Mouse (Mus musculus): ENCODE results near the gene Bcar3. TPM values are rescaled to one million over a fixed set of nuclear protein-coding genes. Genes with fewer than 3 reads are reported as not detected.
A peak's percentile ranks its signal among the peaks of the same experiment; 100 is the strongest.

The Bcar3 gene
- polyA plus RNA-seq, 1 experiment from 2014 or later = 7.9 TPM

DNA sequence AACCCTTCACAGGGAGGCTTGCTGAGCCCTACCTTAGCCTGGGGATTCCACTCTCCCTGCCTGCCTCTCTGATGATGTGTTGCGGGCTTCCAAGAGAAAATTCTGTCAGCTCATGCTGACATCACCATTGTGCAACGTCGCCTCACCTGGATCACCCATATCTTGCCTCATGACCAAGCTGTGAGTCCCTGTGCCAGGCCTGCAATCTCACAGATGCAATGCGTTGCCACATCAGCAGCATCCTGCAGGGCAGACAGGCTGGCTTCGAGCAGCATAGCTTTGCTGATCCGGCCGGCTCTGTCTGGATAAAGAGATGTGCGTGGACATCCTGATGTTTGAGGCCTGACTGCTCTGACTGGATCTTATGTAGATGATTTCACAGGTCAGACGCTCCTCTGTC lies 169.2 kb downstream of the Bcar3 start:
- H3K4me1 ChIP-seq (replicated peaks) = peaks cover 30% of the 10 kb centered on the region
- H3K27ac ChIP-seq = no peak overlapping the region
- no peak overlapping the region for H3K4me3 ChIP-seq
- no peak for ATAC-seq (ENCODE audit: low FRiP score)
- WGBS = 81% methylated on average over 9 of the region's 9 CpGs
- H3K4me2 ChIP-seq = no peak overlapping the region
- 0 out of 2 replicates have a peak, but pooled peaks cover 2% of the 10 kb centered on the region for H3K27me3 ChIP-seq
- no peak overlapping the region for H3K9ac ChIP-seq
- H3K36me3 ChIP-seq = no peaks in the 10 kb centered on the region
- H3K9me3 ChIP-seq = no peaks in the 10 kb centered on the region

DNA sequence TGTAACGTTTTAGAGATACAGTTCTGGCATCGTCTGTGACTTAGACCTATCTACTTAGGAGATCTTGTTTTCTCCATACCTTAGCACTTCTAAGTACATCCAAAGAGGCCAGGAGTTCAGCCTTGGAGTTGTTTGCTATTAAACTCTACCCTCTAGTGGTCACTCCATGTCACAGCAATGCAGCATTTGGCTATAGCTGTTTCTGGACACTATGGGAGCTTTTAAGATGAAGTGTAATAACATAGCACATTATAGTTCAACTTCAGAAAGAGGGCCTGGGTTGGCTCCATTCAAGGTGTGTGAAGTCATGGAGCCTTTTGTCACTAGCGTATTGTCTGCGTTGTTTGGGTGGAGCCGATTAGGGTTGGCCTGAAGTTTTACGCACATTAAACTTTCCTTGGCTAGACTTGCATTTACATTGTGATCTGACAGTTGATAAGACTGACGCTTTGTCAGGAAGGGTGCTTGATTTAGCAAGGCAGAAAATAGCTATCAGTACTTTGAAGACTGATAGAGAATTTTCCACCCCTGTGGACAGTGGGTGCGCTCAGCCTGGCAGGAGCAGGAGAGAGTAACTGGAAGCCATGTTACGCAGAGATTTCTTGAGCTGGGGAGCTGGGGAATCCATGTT lies 172.3 kb downstream of the Bcar3 start:
- Histone ChIP-seq H3K27ac (no peak overlapping the region), H3K4me1 (replicated peaks) (peaks cover 27% of the 10 kb centered on the region), H3K4me3 (no peak overlapping the region), H3K9ac (no peak overlapping the region), H3K4me2 (no peak overlapping the region), H3K27me3 (0 out of 2 replicates have a peak, but pooled peaks cover 2% of the 10 kb centered on the region), H3K9me3 (no peaks in the 10 kb centered on the region), H3K36me3 (no peaks in the 10 kb centered on the region)
- ATAC-seq (ENCODE audit: low FRiP score) = no peak
- WGBS = 49% methylated on average over 9 of the region's 9 CpGs

DNA sequence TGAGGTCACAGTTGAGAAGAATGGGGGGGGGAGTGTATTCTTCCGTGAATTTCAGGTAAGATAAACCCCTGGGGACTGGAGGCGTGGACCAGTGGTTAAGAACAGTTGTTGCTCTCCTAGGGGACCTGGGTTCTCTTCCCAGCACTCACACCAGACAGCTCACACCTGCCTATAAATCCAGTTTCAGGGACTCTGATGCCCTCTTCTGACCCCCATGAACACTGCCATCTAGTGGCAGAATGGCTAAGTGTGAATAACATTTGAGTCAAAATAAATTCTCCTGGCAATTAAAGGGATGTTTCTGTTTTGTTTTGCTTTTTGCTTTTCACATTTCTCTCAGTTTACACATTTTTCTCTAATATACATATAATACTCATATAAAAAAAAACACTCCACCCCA lies 174.0 kb downstream of the Bcar3 start:
- WGBS = 59% methylated on average over 2 of the region's 2 CpGs
- Histone ChIP-seq H3K9ac (no peak overlapping the region), H3K9me3 (no peaks in the 10 kb centered on the region), H3K4me2 (no peak overlapping the region), H3K36me3 (no peaks in the 10 kb centered on the region), H3K4me3 (no peak overlapping the region), H3K27me3 (0 out of 2 replicates have a peak, but pooled peaks cover 2% of the 10 kb centered on the region), H3K4me1 (replicated peaks) (peaks cover 13% of the 10 kb centered on the region), H3K27ac (no peak overlapping the region)
- ATAC-seq (ENCODE audit: low FRiP score) = no peak

DNA sequence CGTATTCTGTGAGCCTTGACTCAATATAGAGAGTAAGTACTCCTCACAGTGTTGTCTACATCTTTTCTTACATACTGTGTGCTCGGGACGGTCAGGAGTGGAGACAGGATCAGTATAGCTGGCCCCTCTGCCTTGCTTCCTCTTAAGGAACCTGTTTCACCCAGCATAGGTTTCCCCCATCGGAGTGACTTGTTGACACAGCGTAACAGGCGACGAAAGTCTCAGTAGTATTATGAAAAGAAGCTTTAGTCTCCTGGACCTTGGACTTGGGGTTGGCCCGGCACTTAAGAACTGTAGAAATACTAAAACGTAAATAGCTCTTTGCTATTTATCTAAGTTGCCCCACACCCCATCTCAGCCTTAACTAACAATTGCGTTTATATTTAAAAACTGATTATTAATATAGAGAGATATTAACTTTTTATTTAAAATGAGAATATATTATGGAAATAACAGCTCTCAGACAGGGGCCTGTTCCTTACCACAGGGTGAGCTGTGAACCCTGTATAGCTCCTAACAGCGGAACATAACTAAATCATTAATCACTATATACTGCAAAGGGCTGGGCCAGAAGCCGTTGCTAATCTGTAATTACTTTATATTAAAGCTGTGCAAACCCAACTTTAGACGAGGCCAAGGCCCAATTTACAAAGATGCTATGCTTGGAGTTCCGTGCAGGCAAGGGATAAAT lies 176.5 kb downstream of the Bcar3 start:
- Histone ChIP-seq H3K36me3 (no peaks in the 10 kb centered on the region), H3K27me3 (0 out of 2 replicates have a peak, but pooled peaks cover 2% of the 10 kb centered on the region), H3K4me2 (no peak overlapping the region), H3K27ac (no peak overlapping the region), H3K9ac (no peak overlapping the region), H3K9me3 (no peaks in the 10 kb centered on the region), H3K4me1 (replicated peaks) (peaks cover 19% of the 10 kb centered on the region), H3K4me3 (no peak overlapping the region)
- ATAC-seq (ENCODE audit: low FRiP score) = no peak
- 84% methylated on average over 14 of the region's 14 CpGs for WGBS

DNA sequence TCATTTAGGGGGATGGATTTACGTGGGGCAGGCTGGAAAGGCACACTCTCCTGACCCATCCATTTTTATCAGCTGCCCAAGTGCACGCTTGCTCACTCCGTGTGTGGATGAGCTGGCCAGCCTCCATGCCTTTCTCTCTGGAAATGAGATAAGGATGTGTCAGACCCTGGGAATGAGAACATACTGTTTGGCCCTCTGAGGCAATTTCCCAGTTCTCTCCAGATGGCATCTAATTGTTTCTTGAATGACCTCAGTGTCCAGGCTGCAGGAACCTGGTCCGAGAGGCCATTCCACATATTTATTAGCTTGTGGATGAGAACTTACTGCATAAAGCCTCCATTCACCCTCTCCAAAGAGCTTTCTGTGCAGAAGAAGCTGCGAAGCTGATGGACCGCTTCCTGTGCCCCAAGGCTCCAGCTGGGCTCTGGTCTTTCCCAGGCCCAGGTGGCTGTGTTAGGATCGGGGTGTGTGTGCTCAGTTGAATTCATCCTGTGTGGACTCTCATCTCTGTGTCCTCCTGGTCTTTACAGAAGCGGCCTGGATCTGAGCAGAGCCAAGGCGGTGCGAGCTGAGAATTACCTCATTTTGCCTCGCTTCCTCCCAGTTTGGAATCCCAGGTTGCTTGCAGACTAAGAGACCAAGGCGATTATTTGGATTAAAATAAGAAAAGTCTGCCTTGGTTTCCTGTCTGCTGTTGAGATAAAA lies 177.2 kb downstream of the Bcar3 start:
- no peak for ATAC-seq (ENCODE audit: low FRiP score)
- no peak overlapping the region; the same call in 1 of the 2 replicates for H3K9ac ChIP-seq
- H3K36me3 ChIP-seq = no peaks in the 10 kb centered on the region
- WGBS = 72% methylated on average over 12 of the region's 12 CpGs
- H3K4me1 ChIP-seq (replicated peaks) = peaks cover 26% of the 10 kb centered on the region
- peak overlapping the region; percentile 35; the same call in 1 of the 2 replicates for H3K27ac ChIP-seq
- H3K27me3 ChIP-seq = 0 out of 2 replicates have a peak, but pooled peaks cover 2% of the 10 kb centered on the region
- H3K4me2 ChIP-seq = no peak overlapping the region
- no peaks in the 10 kb centered on the region for H3K9me3 ChIP-seq
- no peak overlapping the region for H3K4me3 ChIP-seq

DNA sequence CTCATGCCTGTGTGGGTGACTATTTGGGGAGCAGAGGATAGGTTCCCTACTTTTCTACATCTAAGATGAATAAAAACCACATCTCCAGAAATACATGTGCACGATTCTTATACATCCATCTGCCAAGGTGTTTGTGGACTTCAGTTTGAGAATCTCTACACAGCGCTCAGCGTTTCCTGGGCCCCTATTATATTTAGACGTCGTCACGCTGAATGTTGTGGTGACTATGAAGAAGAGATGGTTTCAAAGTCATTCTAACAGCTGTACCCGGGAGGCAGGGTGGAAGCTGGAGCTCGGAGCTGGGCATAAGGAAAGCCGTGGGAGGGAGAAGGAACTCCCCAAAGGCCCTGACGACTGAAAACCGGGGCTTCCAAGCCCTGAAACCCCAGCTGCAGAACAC lies 178.5 kb downstream of the Bcar3 start:
- H3K9ac ChIP-seq = no peak overlapping the region
- H3K27me3 ChIP-seq = no peaks in the 10 kb centered on the region
- no peaks in the 10 kb centered on the region for H3K36me3 ChIP-seq
- H3K4me1 ChIP-seq (replicated peaks) = peaks cover 38% of the 10 kb centered on the region
- 87% methylated on average over 11 of the region's 11 CpGs for WGBS
- ATAC-seq (ENCODE audit: low FRiP score) = no peak
- H3K4me3 ChIP-seq = no peak overlapping the region
- no peak overlapping the region for H3K4me2 ChIP-seq
- H3K9me3 ChIP-seq = no peaks in the 10 kb centered on the region
- no peak overlapping the region for H3K27ac ChIP-seq

DNA sequence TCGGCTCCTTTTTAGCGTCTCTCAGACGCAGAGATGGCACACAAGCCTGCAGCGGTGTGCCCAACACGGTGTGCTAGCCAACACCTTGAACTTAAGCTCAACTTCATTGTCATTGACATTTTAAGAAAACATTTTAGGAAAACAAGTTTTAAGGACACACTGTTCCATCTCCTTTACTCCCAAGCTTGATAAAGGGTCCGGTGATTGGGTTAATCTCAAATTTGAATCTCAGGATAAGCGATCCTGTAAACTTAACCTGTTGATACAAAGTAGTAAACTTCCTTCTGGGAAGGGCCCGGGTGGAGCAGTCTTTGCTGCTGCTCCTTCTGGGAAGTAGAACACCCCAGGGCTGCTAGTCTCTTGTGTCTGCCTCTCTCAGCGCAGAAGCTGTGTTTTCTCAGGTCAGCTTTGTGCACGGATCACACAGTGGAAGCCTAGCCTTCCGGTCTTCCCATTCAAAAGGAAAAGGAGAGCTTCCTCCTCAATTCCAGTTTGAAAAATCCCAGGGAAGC lies 179.6 kb downstream of the Bcar3 start:
- H3K36me3 ChIP-seq = no peaks in the 10 kb centered on the region
- H3K4me1 ChIP-seq (replicated peaks) = peaks cover 48% of the 10 kb centered on the region
- no peak overlapping the region for H3K4me3 ChIP-seq
- ATAC-seq (ENCODE audit: low FRiP score) = no peak
- no peak overlapping the region for H3K27ac ChIP-seq
- no peaks in the 10 kb centered on the region for H3K27me3 ChIP-seq
- 85% methylated on average over 11 of the region's 11 CpGs for WGBS
- no peaks in the 10 kb centered on the region for H3K9me3 ChIP-seq
- H3K4me2 ChIP-seq = no peak overlapping the region
- H3K9ac ChIP-seq = no peak overlapping the region

DNA sequence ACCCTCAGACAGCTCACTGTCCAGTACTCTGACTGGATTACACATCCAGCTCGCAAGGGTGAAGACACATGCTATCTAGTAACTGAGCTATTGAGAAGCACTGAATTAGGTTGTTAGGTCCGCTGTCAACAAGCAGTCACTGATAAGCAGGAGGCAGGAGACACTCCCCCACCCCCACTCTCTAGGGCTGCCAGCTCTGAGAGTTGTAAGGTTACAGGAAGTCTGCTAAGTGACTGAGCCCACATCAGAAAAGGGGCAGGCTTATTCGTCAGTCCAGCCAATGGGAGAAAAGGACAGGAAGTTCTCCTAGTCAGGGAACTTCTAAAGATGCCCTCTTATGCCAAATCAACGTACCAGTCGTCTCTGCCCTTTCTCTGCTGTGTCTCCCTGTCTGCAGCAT lies 180.1 kb downstream of the Bcar3 start:
- no peak overlapping the region for H3K4me2 ChIP-seq
- H3K9me3 ChIP-seq = no peaks in the 10 kb centered on the region
- ATAC-seq (ENCODE audit: low FRiP score) = no peak
- no peaks in the 10 kb centered on the region for H3K27me3 ChIP-seq
- WGBS = 57% methylated on average over 5 of the region's 5 CpGs
- H3K27ac ChIP-seq = no peak overlapping the region
- H3K4me3 ChIP-seq = no peak overlapping the region
- no peak overlapping the region for H3K9ac ChIP-seq
- peaks cover 53% of the 10 kb centered on the region for H3K4me1 ChIP-seq (replicated peaks)
- H3K36me3 ChIP-seq = no peaks in the 10 kb centered on the region

DNA sequence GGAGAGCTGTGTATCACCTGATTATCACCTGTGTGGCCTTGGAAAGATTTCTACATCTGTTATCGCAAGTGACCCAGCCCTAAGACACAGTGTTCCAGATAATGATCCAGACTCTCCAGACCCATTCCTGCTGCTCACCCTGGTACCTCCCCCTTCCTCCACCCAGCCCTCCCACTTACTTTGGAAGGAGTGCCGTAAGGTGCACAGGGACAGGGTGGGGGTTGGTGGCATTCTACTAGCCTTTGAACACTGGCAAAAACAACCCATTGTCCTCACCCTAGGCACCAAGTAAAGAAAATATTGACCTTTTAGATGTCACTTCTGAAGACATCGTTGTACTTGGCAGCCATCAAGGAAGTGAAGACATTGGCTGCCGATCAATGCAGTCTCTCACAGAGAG lies 180.9 kb downstream of the Bcar3 start:
- H3K4me2 ChIP-seq = no peak overlapping the region
- ATAC-seq (ENCODE audit: low FRiP score) = no peak
- no peaks in the 10 kb centered on the region for H3K9me3 ChIP-seq
- WGBS = 75% methylated on average over 4 of the region's 4 CpGs
- no peak overlapping the region for H3K9ac ChIP-seq
- no peaks in the 10 kb centered on the region for H3K27me3 ChIP-seq
- no peaks in the 10 kb centered on the region for H3K36me3 ChIP-seq
- peaks cover 53% of the 10 kb centered on the region for H3K4me1 ChIP-seq (replicated peaks)
- H3K27ac ChIP-seq = no peak overlapping the region
- no peak overlapping the region for H3K4me3 ChIP-seq

DNA sequence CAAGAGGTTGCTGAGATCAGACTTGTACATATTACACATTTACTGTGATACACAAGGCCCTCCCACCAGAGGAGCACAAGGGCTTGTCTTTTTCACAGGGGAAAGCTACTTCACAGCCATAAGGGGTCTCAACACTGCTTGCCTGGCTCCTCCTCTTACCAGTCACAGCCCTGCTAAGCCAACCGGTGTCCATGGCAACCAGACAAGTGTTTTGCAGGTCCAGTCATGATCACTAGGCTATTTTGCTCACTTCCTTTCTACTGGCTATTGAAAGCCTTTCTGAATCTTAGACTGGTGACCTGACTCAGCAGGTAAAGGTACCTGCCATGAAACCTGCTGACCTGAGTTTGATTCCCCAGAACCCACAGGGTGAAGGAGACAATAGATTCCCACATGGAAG lies 181.8 kb downstream of the Bcar3 start:
- no peak overlapping the region for H3K4me2 ChIP-seq
- no peak overlapping the region for H3K9ac ChIP-seq
- 34% methylated on average over 1 of the region's 1 CpGs for WGBS
- peaks cover 63% of the 10 kb centered on the region for H3K4me1 ChIP-seq (replicated peaks)
- no peaks in the 10 kb centered on the region for H3K27me3 ChIP-seq
- no peaks in the 10 kb centered on the region for H3K9me3 ChIP-seq
- H3K4me3 ChIP-seq = no peak overlapping the region
- ATAC-seq (ENCODE audit: low FRiP score) = peak; percentile 70
- peak overlapping the region; percentile 61 for H3K27ac ChIP-seq
- no peaks in the 10 kb centered on the region for H3K36me3 ChIP-seq

DNA sequence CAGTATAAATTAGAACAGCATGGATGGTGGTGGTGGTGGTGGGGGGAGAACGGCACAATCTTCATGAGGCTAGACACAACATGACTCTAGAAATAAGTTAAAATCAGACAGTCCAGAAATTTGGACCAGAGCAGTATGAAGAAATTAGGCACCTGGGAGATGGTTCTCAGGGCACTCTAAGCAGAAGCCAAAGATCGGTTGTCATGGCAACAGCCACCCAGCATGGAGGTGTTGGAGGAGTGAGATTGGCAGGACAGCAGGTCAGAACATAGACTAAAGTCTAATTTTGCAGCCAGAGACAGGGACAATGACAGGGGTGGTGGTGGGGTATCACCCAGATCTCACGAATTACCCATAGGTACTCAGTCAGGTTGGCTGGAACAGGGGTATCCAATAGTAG lies 182.7 kb downstream of the Bcar3 start:
- H3K36me3 ChIP-seq = no peaks in the 10 kb centered on the region
- no peak overlapping the region for H3K9ac ChIP-seq
- no peak overlapping the region for H3K4me3 ChIP-seq
- WGBS = 54% methylated on average over 3 of the region's 3 CpGs
- peak overlapping the region; percentile 61 for H3K27ac ChIP-seq
- no peak overlapping the region for H3K4me2 ChIP-seq
- H3K9me3 ChIP-seq = no peaks in the 10 kb centered on the region
- no peaks in the 10 kb centered on the region for H3K27me3 ChIP-seq
- ATAC-seq (ENCODE audit: low FRiP score) = no peak; the same call in 1 of the 2 replicates
- H3K4me1 ChIP-seq (replicated peaks) = peaks cover 64% of the 10 kb centered on the region

DNA sequence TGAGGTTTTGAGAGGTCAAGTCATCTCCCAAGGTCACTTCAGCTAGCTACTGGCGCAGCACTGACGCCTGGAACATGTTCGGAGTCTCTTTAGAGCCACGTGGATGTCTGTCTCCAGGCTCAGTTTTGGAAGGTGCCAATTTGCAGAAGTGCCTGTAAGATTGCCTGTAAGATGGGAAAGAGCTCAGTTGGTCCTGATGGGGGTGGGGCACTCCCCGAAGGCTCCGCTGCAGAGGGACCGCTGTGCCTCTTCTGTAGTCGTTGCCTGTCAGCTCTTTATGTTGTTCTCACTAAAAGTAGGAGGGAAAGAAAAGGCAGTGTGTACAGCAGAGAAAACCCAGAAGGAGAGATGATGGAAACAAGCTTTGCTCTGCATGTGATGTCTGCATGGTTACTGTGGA lies 183.6 kb downstream of the Bcar3 start:
- Histone ChIP-seq H3K9me3 (no peaks in the 10 kb centered on the region), H3K27me3 (no peaks in the 10 kb centered on the region), H3K27ac (0 out of 2 replicates have a peak overlapping the region, but pooled peaks have one; percentile 0), H3K4me1 (replicated peaks) (peaks cover 70% of the 10 kb centered on the region), H3K9ac (no peak overlapping the region), H3K4me3 (no peak overlapping the region), H3K36me3 (no peaks in the 10 kb centered on the region), H3K4me2 (no peak overlapping the region)
- WGBS = 65% methylated on average over 8 of the region's 8 CpGs
- no peak for ATAC-seq (ENCODE audit: low FRiP score)
